Mouse (Mus musculus): ENCODE data around the gene Enthd1.

The Enthd1 gene

DNA sequence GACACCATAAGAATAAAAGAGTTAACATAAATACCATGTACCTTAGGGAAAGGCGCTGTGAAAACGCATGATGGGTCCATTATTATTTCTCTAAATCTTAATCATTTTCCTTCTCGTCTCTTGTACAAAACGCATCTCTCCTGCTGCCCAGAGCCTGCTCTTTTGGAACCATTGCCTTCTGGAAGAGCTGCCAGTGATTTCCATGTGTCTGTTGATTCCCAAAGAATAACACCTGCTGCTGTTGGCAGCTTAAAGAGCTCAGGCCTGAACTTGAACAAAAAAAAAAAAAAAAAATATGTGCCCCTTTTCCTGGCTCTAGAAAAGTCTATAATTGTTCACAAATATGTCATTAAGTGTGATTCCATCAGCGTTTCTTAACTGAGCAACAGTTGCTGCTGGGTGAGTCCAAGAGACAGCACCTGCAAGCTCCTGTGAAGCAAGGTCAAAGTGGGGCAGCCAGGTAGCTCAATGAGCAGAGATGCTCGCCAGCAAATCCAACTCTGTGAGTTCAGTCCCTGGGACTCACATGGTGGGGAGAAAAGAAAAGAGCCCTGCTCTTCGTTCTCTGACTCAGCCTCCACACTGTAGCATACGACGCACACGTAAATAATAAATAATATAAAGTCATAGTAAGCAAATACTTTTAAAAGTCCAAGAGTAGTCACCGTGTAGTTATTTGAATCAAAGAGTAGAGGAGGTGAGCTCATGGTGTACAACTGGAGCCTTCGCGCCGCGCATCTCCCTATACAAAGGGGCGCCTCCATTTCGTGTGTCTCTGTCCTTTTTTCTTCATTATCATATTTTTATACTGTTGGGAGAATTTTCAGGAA is 9.5 kb upstream of the Enthd1 start:
- WGBS, result 92% methylated on average over 17 of the region's 17 CpGs

DNA sequence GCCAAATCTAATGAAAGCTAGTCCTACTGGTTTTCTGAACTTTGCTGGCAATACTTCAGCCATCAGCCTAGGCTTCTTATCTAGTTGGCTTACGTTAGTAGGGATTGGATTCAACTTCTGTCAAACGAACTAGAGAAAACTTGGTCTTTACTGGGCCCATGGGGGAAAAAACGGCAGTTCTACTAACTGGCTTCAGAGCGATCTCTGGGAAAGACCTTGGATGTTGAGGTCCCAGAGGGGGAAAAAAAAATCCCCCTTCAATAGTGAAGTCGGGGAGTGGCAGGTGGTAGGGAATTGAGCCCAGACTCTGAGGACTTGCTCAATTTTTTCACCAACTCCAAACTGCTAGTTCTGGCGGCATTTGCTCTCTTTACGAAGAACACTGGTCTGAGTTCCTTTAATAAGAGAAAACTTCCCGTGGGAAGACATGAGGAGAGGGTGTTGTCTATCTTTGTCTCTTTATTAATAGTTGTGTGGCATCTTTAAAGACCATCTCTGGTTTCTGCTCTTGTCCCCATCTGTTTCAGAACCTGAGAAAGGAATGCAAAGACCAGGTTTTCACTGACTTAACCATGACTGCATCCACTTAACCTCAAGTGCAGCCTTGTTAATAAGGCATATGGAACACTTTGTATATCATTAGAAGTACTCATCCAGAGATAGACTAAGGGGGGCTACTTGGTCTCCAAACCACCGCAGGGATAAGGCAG is 8.0 kb upstream of the Enthd1 start:
- WGBS, result 70% methylated on average over 9 of the region's 9 CpGs

GRCm38 (mm10) chr15:80572291-80572690 is 7.3 kb upstream of the Enthd1 start, which contains the start of gene Grap2:
Gene Grap2, plus strand, starts transcription at chr15:80572594.
- 79% methylated on average over 12 of the region's 12 CpGs for WGBS

DNA sequence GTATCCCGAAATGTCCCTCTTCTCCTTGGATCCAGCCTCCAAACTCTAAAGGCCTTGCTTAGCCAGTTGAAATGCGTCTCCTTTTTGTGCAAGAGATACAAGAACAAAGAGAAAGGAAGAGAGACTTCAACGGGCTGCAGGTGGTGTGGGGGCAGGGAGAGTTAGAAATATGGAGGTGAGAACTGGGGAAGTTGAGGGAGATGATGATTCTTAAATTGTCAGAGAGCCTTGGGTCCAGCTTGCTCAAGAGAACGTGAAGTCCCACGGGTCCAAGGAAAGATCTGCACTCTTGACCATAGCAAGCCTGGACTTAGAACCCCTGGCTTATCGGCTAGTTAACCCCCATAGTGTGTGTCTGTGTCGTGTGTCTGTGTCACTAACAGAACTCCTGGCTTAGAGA is 6.7 kb upstream of the Enthd1 start:
- 75% methylated on average over 7 of the region's 7 CpGs for whole genome bisulfite sequencing

DNA sequence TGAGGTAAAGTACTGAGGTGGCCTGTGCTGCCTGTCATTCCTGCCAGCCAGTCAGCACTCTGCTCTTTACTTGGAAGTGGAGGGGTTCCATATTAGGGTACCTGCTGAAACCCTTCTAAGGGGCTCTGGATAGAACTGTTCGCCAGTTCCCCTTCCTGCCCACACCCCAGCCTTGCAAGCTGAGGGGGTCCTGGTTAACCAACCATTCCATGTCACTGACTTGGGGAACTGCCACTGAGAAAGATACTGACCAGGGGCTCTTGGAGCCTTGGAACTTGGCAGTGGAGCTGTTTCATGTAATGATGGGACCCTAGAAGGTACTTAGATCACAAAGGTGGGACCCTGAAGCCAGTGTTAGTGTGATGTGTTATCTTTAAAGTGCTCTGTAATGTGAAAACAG is 5.3 kb upstream of the Enthd1 start:
- 91% methylated on average over 1 of the region's 1 CpGs for WGBS

DNA sequence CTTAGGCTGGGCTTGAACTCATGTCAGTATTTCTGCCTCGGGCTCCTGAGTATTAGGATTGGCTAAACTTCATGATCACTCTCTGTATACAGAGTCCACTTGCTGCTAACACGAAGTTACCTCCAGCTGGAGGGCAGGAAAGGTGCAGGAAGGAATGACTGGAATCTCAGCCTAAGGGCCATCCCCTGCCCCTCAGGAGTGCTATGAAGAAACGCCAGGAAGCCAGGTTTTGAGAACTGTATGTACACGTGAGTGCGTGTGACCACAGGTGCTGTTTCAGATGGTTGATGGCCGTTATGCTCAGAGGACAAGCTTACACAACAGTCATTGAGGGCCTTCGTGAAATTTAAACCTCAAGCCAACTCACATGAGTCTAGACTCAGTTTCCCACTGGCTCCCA is 4.2 kb upstream of the Enthd1 start:
- WGBS, result 84% methylated on average over 7 of the region's 7 CpGs

GRCm38 (mm10) chr15:80567731-80568130 is 2.8 kb upstream of the Enthd1 start:
- 56% methylated on average over 4 of the region's 4 CpGs for WGBS

DNA sequence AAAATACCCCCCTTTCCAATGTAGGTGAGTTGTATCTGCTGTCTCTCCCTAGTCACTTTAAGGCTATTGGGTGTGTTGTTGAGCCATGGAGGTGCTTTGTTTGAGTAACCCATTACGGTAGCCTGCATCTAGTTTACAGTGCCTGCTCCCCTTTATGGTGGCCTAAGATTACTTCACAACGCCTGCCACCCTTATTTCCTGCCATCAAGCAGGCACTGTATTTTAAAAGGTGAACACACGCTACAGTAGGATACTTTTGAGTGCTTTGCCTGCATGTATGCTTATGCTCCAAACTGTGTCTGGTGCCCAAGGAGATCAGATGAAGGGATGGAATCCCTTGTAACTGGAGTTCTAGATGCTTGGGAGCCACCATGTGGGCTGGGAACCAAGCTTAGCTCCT is 2.2 kb upstream of the Enthd1 start:
- WGBS, result 94% methylated on average over 3 of the region's 3 CpGs

GRCm38 (mm10) chr15:80566696-80567095 is 1.7 kb upstream of the Enthd1 start:
- WGBS, result 90% methylated on average over 6 of the region's 6 CpGs

GRCm38 (mm10) chr15:80563634-80564208 is 1.2 kb downstream of the Enthd1 start:
- 89% methylated on average over 6 of the region's 6 CpGs for WGBS

DNA sequence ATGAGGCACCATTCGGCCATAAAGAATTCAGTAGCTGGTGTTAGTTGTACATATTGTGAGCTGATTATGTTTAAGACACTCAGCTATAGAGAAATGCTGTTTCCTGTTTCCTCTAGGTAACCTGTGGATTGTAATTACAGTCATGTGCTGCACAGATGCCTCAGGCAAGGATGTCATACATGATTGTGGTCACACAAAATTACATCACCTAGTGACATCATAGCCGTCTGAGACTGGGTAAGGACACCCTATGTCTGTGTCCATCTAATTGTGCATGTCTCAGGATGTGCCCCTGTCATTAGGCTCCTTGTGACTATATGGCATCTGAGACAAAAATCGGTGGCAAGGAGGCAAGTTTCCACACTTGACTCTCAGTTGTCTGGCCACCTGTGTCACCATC is 2.5 kb downstream of the Enthd1 start:
- WGBS, result 83% methylated on average over 3 of the region's 3 CpGs

- WGBS, result 70% methylated on average over 15 of the region's 15 CpGs
These were observed 4.0 kb downstream of the Enthd1 start for GRCm38 (mm10) chr15:80560646-80561580.

GRCm38 (mm10) chr15:80559978-80560377 is 5.0 kb downstream of the Enthd1 start:
- WGBS, result 75% methylated on average over 14 of the region's 14 CpGs

- 47% methylated on average over 12 of the region's 12 CpGs for WGBS
These were observed 5.4 kb downstream of the Enthd1 start for GRCm38 (mm10) chr15:80559534-80559933.

GRCm38 (mm10) chr15:80557745-80558144 is 7.2 kb downstream of the Enthd1 start:
- 76% methylated on average over 4 of the region's 4 CpGs for WGBS

DNA sequence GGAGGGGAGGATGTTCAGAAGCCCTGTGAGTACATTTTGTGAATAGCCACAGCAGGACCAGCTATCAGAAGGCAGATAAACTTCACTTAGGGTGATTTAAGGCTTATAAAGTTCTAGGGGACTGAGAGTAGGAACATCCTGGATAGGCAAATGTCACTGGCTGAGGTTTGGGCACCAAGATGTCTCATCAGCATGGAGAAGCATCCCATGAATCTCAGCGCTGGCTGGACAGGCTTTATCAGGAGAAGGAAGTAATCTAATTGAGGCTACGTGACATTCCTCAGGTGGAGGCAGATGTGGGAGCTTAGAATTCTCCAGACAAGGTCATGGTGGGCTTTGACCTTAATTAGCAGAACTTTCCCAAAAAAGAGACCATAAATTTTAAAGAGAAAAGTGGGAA is 8.9 kb downstream of the Enthd1 start:
- WGBS, result 91% methylated on average over 2 of the region's 2 CpGs

- 91% methylated on average over 6 of the region's 6 CpGs for WGBS
These were observed 9.8 kb downstream of the Enthd1 start for GRCm38 (mm10) chr15:80554860-80555822.

DNA sequence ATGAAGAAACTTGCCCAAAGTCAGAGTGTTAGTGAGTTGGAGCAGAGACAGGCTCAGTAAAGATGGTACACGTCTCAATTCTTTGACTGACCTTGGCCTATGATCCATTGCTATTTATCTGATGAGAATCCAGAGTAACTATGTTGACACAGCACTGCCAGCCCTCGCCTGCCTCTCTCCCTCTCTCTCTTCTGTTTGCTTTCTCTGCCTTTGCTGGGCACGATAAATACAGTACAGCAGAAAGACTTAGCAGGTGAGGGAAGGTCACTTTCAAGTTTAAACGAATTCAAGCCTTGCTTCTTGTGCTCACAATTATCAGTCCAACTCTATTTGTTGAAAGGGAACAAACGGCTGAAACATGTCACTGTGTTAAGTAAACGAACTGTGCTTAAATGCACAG is 19.5 kb downstream of the Enthd1 start:
- 74% methylated on average over 6 of the region's 6 CpGs for WGBS

GRCm38 (mm10) chr15:80544115-80544514 is 20.8 kb downstream of the Enthd1 start:
- WGBS, result 82% methylated on average over 3 of the region's 3 CpGs

- WGBS, result 74% methylated on average over 7 of the region's 7 CpGs
These were observed 26.1 kb downstream of the Enthd1 start for GRCm38 (mm10) chr15:80538671-80539340.

All from cerebral cortex, adult 2 months (tissue).